Mouse (Mus musculus): ENCODE data around the gene Gfer. TPM values are rescaled to one million over a fixed set of nuclear protein-coding genes. Genes with fewer than 3 reads are reported as not detected.

Gfer gene
- 18.1 and 19.5 TPM in 2 replicates for polyA plus RNA-seq (2012; rRNA removed)

DNA sequence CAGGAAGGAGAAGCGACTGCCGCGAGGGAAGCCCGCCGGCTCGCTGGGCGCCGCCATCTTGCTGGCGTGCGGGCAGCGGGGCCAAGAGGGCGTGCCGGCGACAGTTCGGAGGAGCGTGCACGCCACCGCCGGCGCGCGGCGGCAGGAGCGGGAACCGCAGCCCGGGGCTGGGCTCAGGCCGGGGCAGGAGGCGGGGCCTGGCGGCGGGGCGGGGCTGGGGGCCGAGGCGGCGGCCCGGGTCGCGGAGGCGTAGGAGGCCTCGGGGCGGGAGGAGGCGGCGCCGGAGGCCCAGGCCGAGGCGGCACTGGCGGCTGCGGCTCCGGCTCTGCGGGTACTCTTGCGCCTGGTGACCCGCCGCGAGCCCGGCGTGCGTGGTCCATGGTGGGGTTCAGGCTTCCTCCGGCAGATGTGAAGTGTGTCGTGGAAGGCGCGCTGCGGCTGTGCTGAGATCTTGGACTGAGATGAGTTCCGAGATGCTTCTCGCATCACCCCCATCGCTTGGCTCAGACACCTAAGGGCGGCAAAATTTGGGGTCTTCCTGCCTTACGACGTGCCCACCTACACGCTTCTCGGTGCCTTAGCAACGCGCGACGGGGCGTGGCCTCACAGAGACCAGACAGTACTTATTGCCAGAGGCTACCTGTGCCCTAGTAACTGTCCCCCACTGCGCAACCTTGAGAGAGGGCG, at the start of gene Gfer, which contains the start of gene Noxo1:
TSS of gene Gfer (minus strand) at position 146 of the 687 bp plus-strand sequence.
TSS of gene Noxo1 (plus strand) at position 224 of the 687 bp plus-strand sequence.

DNA sequence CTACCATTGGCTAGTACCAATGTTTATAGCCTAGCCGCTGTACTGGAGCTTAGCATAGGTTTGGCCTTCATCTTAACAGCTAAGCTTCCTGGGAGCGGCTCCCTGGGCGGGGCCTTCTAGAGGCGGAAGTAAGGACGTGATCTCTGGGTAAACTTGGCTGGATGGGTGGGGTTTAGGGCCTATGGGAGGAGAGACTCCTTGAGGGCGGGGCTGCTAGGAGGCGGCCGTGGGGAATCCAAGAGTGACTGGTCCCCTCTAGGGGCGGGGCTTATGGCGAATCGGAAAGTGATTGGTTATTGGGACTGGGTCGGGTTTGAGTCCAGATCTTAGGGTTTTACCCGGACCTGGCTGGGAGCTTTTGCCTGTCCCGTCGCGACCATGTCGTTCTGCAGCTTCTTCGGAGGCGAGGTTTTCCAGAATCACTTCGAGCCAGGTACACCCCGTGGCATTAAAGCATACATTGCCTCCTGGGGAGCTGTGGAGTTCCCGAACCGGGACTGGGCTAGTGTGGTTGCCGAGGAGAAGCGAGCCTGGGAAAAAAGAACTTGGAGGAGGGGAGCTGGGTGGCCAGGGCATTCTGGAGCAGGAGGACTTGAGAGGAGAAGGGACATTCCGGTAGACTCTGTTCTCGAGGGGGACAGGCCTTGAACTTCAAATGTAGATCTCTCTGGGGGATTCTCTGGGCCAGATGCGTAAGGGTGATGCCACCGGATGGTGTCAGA, 40.5 kb upstream of the Gfer start, which contains the start of gene Msrb1:
TSS of gene Msrb1 (plus strand) at position 313 of the 722 bp plus-strand sequence.

DNA sequence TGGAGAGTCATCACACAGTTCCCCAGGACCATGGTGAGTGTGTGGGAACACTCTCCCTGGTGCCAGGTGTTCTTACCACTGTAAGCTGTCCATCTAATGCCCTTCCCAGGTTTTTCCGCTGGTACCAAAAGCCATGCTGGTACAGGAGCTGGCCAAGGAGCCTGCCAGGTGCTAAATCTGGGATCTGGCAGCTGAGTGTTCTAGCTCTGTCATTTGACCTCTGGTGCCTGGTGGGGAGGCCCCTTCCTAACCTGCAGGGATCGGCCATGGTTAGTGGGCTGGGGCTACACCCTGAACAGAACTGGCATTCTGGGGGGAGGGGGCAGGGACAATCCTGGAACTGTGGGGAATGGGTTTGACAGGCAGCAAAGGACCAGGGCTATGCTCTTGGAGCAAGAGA, 31.7 kb upstream of the Gfer start, which contains the start of gene Rpl3l:
TSS of gene Rpl3l (plus strand) at position 203 of the 400 bp plus-strand sequence.

DNA sequence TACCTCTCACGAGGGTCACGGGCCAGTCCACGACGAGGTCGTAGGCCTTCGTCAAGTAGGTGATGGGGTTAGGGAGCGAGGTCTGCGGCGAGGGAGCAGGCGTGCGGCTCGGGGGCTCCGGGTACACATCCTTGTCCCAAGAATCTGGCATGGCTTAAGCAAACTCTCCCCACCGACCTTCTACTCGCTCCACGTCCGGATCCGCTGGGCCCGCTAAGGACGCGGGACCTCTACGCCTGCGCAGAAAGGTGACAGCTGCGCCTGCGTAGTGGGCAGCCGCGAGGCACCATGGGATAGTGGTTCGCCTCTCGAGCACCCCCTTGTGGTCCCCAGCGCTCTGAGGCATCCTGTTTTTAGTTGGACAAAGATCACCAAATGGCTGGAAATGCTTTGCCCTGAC, 28.2 kb upstream of the Gfer start, which contains the start of gene Ndufb10:
TSS of gene Ndufb10 (minus strand) at position 295 of the 400 bp plus-strand sequence.

DNA sequence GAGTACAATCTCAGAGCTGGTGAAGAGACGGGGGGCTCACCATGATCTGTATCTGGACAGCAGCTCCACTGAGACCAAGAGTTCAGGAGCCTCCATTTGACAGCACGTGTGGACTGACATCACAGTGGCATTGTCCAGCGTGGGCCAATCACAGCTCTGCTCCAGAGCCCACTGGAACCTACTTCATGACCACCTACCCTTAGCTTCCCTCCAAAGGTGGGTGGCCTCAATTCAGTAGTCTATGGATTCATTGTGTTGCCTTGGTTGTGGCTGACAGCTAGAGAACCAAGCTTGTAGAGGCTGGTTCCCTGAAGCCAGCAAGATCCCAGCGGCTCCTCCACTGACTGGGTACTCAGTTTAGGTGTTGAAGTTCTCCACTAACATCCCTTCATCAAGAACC, 22.0 kb upstream of the Gfer start, which contains the start of the genes Rnf151 and Rps2:
TSS of gene Rnf151 (minus strand) at position 121 of the 400 bp plus-strand sequence.
TSS of gene Rps2 (plus strand) at position 174 of the 400 bp plus-strand sequence.

DNA sequence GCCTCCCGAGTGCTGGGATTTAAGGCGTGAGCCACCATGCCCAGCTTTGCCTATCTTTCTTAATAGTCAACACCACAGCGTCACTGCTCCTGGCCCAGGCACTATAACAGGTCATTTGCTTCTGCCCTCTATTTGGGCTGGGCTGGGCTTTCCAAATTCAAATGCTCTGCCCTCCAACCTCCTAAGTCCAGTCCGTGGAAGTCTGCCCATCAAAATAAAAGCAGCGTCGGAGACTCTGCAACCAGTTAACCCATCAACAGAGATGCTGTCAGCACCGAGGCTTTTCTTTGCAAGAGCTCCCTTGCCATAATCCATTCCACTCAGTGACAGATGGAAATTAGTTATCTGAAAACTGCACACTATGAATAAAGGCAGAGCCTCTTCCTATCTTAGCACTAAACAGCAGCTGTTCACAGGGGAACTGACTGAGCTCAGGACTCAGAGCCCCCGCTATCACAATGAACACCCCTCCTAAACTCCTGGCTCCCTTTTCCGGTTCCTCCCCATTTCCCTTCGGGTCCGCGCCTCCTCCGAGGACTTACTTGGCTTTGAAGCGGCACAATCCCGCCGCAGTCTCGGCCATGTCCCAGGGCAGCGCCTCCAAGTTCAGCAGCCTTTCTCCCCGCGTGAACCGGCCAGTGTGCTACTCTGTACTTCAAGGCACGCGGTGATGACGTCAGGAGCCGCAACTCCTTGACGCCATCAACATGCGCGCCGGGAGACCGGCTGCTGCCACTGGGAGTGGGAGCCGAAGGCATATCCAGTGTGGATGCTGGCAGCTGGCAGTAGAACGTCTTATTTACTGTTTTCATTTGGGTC, 11.2 kb upstream of the Gfer start, which contains the start of gene Tbl3:
TSS of gene Tbl3 (minus strand) at position 679 of the 819 bp plus-strand sequence.

DNA sequence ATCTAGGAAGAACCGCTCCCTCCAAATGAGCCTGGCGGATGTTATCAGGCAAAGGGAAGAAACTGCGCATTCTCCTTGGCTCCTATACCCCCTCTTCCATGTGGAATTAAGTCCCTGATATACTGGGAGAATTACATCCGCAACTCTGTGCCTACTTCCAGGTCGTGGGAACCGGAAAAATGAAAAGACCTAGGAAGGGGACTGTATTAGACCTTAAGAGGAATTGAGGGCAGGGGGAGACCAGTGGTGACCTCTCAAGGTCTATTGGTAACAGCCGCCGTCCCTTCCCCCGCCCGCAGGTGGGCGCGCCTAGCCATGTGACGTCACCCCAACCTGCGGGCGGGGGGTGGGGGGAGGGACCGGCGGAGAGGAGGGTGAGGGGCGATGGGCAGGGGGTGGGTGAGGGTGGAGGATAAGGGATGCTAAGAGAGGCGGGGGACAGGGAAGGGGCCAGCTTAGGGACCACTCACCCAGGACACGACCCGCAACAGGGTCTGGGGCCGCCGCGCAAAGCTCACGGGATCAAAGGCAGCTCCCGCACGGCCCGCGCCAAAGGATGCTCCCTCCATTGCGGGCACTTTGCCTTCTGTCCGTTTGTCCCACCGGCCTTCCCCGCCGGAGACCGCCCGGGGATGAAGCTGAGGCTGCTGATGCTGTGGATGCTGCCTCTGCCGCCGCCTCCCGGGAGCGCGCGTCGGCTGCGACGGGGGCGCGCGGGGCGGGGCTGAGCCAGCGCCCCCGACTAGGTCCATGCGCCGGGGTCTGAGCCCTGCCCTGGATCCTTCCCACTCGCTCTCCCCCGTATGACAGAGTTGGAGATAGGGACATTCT, 6.5 kb downstream of the Gfer start, which contains the start of gene Syngr3:
TSS of gene Syngr3 (minus strand) at position 705 of the 831 bp plus-strand sequence.

DNA sequence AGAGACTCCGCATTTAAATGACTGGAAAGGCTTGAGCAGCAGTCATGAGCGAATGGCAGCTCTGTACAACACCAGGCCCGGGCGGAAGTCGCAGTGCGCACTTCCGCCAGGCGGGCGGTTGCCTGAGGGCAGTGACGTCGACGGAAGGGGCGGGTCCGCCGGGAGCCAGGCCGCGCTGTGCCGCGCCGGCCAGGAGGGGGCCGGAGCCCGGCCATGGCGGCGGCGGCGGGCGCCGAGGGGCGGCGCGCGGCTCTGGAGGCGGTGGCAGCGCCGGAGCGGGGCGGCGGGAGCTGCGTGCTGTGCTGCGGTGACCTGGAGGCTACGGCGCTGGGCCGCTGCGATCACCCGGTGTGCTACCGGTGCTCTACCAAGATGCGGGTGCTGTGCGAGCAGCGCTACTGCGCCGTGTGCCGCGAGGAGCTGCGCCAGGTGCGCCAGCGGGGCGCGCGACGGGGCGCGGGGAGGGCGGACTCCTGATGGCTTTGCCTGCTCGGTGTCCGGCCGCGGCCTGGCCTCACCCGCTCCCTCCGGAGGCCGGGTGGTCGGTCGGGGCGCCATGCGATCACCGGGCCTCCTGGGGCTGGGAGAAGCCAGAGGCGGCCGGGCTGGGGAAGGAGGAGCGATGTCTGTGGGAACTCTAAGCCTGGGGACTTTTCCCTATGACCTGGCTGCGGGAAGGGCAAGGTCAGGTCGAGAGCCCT, 26.3 kb downstream of the Gfer start, which contains the start of gene Zfp598:
TSS of gene Zfp598 (plus strand) at position 143 of the 701 bp plus-strand sequence.

DNA sequence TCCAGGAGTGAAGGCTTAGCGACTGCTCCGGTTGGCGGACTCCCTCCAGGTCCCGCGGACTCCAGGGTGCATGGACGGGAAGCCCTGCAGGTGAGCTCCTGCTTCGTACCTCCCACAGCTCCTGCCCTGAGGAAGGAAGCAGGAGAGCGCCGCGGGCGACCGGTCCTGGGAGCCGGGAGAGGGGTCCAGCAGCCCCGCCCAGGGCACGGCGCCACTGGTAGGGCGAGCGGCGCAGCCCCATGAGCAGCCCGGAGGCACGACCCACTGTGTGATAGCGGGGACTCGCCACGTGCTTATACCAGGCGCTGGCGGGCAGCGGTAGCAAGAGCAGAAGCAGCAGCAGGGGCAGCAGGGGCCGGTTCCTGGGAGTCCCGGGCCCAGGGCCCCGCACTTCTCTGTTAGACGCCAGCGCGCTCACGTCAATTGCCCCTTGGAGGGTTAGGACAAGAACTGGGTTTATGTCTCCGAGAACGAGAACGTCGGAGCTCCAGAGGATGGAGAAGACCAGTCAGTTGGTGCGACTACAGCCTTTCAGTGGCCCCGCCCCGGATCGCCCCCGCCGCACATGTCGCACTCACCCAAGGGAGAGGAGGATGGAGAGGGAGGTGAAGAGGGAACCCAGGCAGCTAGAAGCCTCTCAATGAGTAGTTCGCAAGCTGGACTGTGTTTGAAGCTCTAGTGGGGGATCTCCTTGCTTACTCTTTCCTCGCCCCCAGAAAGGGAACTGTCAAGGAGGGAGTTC, 37.8 kb downstream of the Gfer start, which contains the start of gene Npw:
TSS of gene Npw (minus strand) at position 441 of the 742 bp plus-strand sequence.

DNA sequence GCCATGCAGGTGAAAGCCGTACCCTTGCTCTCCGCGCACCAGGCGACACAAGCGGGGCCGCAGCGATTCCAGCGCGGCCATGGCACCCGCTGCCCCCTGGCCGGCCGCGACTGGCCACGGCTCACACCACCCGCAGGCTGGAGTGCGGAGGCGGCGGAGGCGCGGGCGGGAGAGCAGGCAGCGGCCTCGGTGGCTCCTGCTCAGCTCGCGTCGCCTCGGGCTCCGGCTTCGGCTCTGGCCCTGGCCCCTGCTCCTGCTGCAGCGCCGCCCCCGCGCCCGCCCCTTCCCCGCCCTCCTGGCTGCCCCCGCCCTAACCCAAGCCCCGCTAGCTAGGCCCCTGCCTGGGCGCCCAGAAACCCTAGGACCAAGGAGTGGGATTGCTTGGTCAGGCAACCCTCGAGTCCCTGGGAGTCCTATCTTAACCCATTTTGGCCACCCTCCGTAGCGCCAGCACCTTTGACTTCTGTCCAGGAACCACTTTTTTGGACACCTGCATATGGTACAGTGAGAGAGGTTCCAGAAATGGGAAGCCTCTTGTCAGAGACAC, 45.8 kb downstream of the Gfer start, which contains the start of gene Slc9a3r2:
TSS of gene Slc9a3r2 (minus strand) at position 258 of the 547 bp plus-strand sequence.

Other genes starting within 250 kb of the Gfer start
- 18.2 and 21.0 TPM in 2 replicates for gene E4f1, start 225.8 kb downstream of the Gfer start, polyA plus RNA-seq (2012; rRNA removed)
- 33.2 and 37.2 TPM in 2 replicates for gene Pgp, start 225.8 kb downstream of the Gfer start, polyA plus RNA-seq (2012; rRNA removed)
- 0.29 and 0.43 TPM in 2 replicates for gene Bricd5, start 222.3 kb downstream of the Gfer start, polyA plus RNA-seq (2012; rRNA removed)
- gene Mlst8, start 217.1 kb downstream of the Gfer start, polyA plus RNA-seq (2012; rRNA removed) = 11.8 and 14.9 TPM in 2 replicates
- 0.08 and 0.12 TPM in 2 replicates for gene Caskin1, start 207.6 kb downstream of the Gfer start, polyA plus RNA-seq (2012; rRNA removed)
- 58.5 and 65.7 TPM in 2 replicates for gene Traf7, start 168.2 kb downstream of the Gfer start, polyA plus RNA-seq (2012; rRNA removed)
- 0.25 and 0.28 TPM in 2 replicates for gene Rab26, start 161.9 kb downstream of the Gfer start, polyA plus RNA-seq (2012; rRNA removed)
- gene Pkd1, start 146.3 kb downstream of the Gfer start, polyA plus RNA-seq (2012; rRNA removed) = 3.0 and 3.5 TPM in 2 replicates
- gene Tsc2, start 63.5 kb downstream of the Gfer start, polyA plus RNA-seq (2012; rRNA removed) = 18.2 and 20.5 TPM in 2 replicates
- 6.4 TPM in 2 replicates for gene Nthl1, start 63.5 kb downstream of the Gfer start, polyA plus RNA-seq (2012; rRNA removed)
- 5.4 and 5.8 TPM in 2 replicates for gene Slc9a3r2, start 45.8 kb downstream of the Gfer start, polyA plus RNA-seq (2012; rRNA removed)
- 0.18 and 0.27 TPM in 2 replicates for gene Npw, start 37.7 kb downstream of the Gfer start, polyA plus RNA-seq (2012; rRNA removed)
- 20.9 and 23.8 TPM in 2 replicates for gene Zfp598, start 26.5 kb downstream of the Gfer start, polyA plus RNA-seq (2012; rRNA removed)
- gene Syngr3, start 6.2 kb downstream of the Gfer start, polyA plus RNA-seq (2012; rRNA removed) = 0.05 and 0.06 TPM in 2 replicates
- gene Noxo1, start 78 bp upstream of the Gfer start, polyA plus RNA-seq (2012; rRNA removed) = 0.66 and 0.81 TPM in 2 replicates
- gene Tbl3, start 11.5 kb upstream of the Gfer start, polyA plus RNA-seq (2012; rRNA removed) = 24.4 and 29.3 TPM in 2 replicates
- 0.32 and 0.33 TPM in 2 replicates for gene Rnf151, start 21.9 kb upstream of the Gfer start, polyA plus RNA-seq (2012; rRNA removed)
- gene Rps2, start 22.0 kb upstream of the Gfer start, polyA plus RNA-seq (2012; rRNA removed) = 2,079 and 2,282 TPM in 2 replicates
- 166 and 170 TPM in 2 replicates for gene Ndufb10, start 28.3 kb upstream of the Gfer start, polyA plus RNA-seq (2012; rRNA removed)
- gene Rpl3l, start 31.7 kb upstream of the Gfer start, polyA plus RNA-seq (2012; rRNA removed) = not detected in 2 replicates
- gene Msrb1, start 40.5 kb upstream of the Gfer start, polyA plus RNA-seq (2012; rRNA removed) = 20.9 and 25.8 TPM in 2 replicates
- gene Hs3st6, start 56.8 kb upstream of the Gfer start, polyA plus RNA-seq (2012; rRNA removed) = not detected in 2 replicates
- gene Meiob, start 108.1 kb upstream of the Gfer start, polyA plus RNA-seq (2012; rRNA removed) = 0.71 and 0.81 TPM in 2 replicates
- gene Hagh, start 144.0 kb upstream of the Gfer start, polyA plus RNA-seq (2012; rRNA removed) = 56.3 and 67.1 TPM in 2 replicates
- gene Fahd1, start 154.2 kb upstream of the Gfer start, polyA plus RNA-seq (2012; rRNA removed) = 21.3 and 22.2 TPM in 2 replicates
- 3.2 and 3.9 TPM in 2 replicates for gene Igfals, start 169.8 kb upstream of the Gfer start, polyA plus RNA-seq (2012; rRNA removed)
- 23.3 and 35.0 TPM in 2 replicates for gene Nubp2, start 190.2 kb upstream of the Gfer start, polyA plus RNA-seq (2012; rRNA removed)
- 22.9 and 27.5 TPM in 2 replicates for gene Spsb3, start 190.5 kb upstream of the Gfer start, polyA plus RNA-seq (2012; rRNA removed)
- 7.7 and 8.7 TPM in 2 replicates for gene Eme2, start 198.9 kb upstream of the Gfer start, polyA plus RNA-seq (2012; rRNA removed)
- gene Mrps34, start 199.0 kb upstream of the Gfer start, polyA plus RNA-seq (2012; rRNA removed) = 44.0 and 47.7 TPM in 2 replicates
- gene Nme3, start 200.3 kb upstream of the Gfer start, polyA plus RNA-seq (2012; rRNA removed) = 47.2 and 54.4 TPM in 2 replicates
- gene Mapk8ip3, start 240.8 kb upstream of the Gfer start, polyA plus RNA-seq (2012; rRNA removed) = 29.7 and 32.2 TPM in 2 replicates

Data from liver, embryonic 14 days (tissue).